ENCODE assay signal across 19 mouse cellular contexts in genomic region chr2:51747675-51748319, GRCm38 (mm10).
DNase-seq lines count a peak whose midpoint lies in the region; ATAC-seq and TF ChIP-seq lines count a peak whose summit lies in the region.
"Had no signal": no experiment of that assay in that cellular context is flagged by ENCODE, and none has a peak within 500 bp of the region (broad histone marks: within the 10 kb centered on the region; RNA-seq: fewer than 3 reads in every experiment).

No protein-coding gene starts in this region.

- H3K9ac ChIP-seq in hindbrain, embryonic 11.5 days (ENCODE audit: low read depth, low read length) = no peak overlapping the region
- no peak overlapping the region for H3K9ac ChIP-seq in midbrain, embryonic 12.5 days (replicated peaks)
- H3K9ac ChIP-seq: liver, postnatal 0 days had no signal

- H3K36me3 ChIP-seq in hindbrain, embryonic 11.5 days (ENCODE audit: control insufficient read depth, insufficient read depth, low read length) = no peaks in the 10 kb centered on the region
- H3K36me3 ChIP-seq in midbrain, embryonic 12.5 days = no peaks in the 10 kb centered on the region
- no peaks in the 10 kb centered on the region for H3K36me3 ChIP-seq in splenic B cell, adult 2 months (ENCODE audit: control insufficient read depth, insufficient read depth, low read length, poor library complexity, severe bottlenecking)
- H3K36me3 ChIP-seq: forebrain, embryonic 10.5 days; limb, embryonic 10.5 days had no signal

- H3K27me3 ChIP-seq in hindbrain, embryonic 11.5 days (ENCODE audit: control insufficient read depth, insufficient read depth, low read length) = no peaks in the 10 kb centered on the region
- H3K27me3 ChIP-seq in midbrain, embryonic 12.5 days = peaks cover 4% of the 10 kb centered on the region
- H3K27me3 ChIP-seq in splenic B cell, adult 2 months (ENCODE audit: control insufficient read depth, insufficient read depth, low read length, poor library complexity, severe bottlenecking) = no peaks in the 10 kb centered on the region
- H3K27me3 ChIP-seq: megakaryocyte, embryonic 14.5 days had no signal

- no peak for TF ChIP-seq CTCF in left cerebral cortex, adult 2 months (IDR thresholded peaks at IDR 0.05)

- WGBS in hindbrain, embryonic 11.5 days = 63% methylated on average over 7 of the region's 7 CpGs
- WGBS in midbrain, embryonic 12.5 days = 53% methylated on average over 7 of the region's 7 CpGs

- peak; percentile 64; the same call in 1 of the 2 replicates for ATAC-seq in hindbrain, embryonic 11.5 days (ENCODE audit: low FRiP score)
- ATAC-seq in midbrain, embryonic 12.5 days (ENCODE audit: low FRiP score, low read depth) = peak; percentile 84
- no peak for ATAC-seq in megakaryocyte-erythroid progenitor cell, adult 5-6 weeks (replicated peaks; ENCODE audit: low FRiP score, low TSS enrichment, poor library complexity, severe bottlenecking)
- no peak for ATAC-seq in megakaryocyte, adult 5-6 weeks (ENCODE audit: poor library complexity, severe bottlenecking)
- ATAC-seq: liver, postnatal 0 days had no signal

- H3K4me2 ChIP-seq in hindbrain, embryonic 11.5 days (replicated peaks; ENCODE audit: low read depth, low read length) = no peak overlapping the region
- H3K4me2 ChIP-seq in midbrain, embryonic 12.5 days (replicated peaks) = no peak overlapping the region

- no peaks in the 10 kb centered on the region for H3K9me3 ChIP-seq in hindbrain, embryonic 11.5 days (ENCODE audit: control insufficient read depth, low read length)
- H3K9me3 ChIP-seq in midbrain, embryonic 12.5 days = 0 out of 2 replicates have a peak, but pooled peaks cover 2% of the 10 kb centered on the region
- H3K9me3 ChIP-seq: forebrain, embryonic 10.5 days; limb, embryonic 10.5 days had no signal

- no peak overlapping the region for H3K4me3 ChIP-seq in left cerebral cortex, adult 2 months
- H3K4me3 ChIP-seq in hindbrain, embryonic 11.5 days (ENCODE audit: low read depth, low read length) = no peak overlapping the region
- no peak overlapping the region for H3K4me3 ChIP-seq in midbrain, embryonic 12.5 days
- H3K4me3 ChIP-seq: forebrain, embryonic 10.5 days; limb, embryonic 10.5 days; megakaryocyte, embryonic 14.5 days had no signal

- intact Hi-C loops in left cerebral cortex, postnatal 4 days (cut with DNase I) = no loop called here
- intact Hi-C loops in left cerebral cortex, adult 2 months (cut with DNase I) = no loop called here

- peak; percentile 48 for DNase-seq in left cerebral cortex, postnatal 4 days
- DNase-seq in left cerebral cortex, adult 2 months (ENCODE audit: extremely low spot score in 1 of 2, low spot score in 2 of 2) = no peak
- peak; percentile 22 for DNase-seq in hindbrain, embryonic 11.5 days (ENCODE audit: low spot score)
- peak; percentile 3 for DNase-seq in splenic B cell, adult 2 months (ENCODE audit: low read depth, low spot score)
- DNase-seq: B cell, adult 2 months; cerebellum, adult 9-10 months; gastrocnemius, postnatal 14 days; heart, adult 18-20 months; heart, postnatal 36 days; kidney, postnatal 36 days; liver, postnatal 0 days; lung, postnatal 14 days; thymus, postnatal 4 days had no signal

- no peak overlapping the region for H3K27ac ChIP-seq in left cerebral cortex, adult 2 months
- no peak overlapping the region for H3K27ac ChIP-seq in hindbrain, embryonic 11.5 days (ENCODE audit: low read depth, low read length)
- H3K27ac ChIP-seq in midbrain, embryonic 12.5 days (replicated peaks) = peak overlapping the region; percentile 54
- H3K27ac ChIP-seq: forebrain, embryonic 10.5 days; limb, embryonic 10.5 days had no signal

- H3K4me1 ChIP-seq in hindbrain, embryonic 11.5 days (replicated peaks; ENCODE audit: control insufficient read depth, insufficient read depth, low read length) = no peaks in the 10 kb centered on the region
- peaks cover 10% of the 10 kb centered on the region; the same call in 1 of the 2 replicates for H3K4me1 ChIP-seq in midbrain, embryonic 12.5 days
- H3K4me1 ChIP-seq: limb, embryonic 10.5 days; megakaryocyte, embryonic 14.5 days had no signal

Comparison
In these comparisons a context has a peak if more than half of its experiments do, and no peak if none do; other contexts are left out.
1. DNase-seq: peak in left cerebral cortex, postnatal 4 days (single experiment), hindbrain, embryonic 11.5 days (single experiment) and splenic B cell, adult 2 months (single experiment); none in left cerebral cortex, adult 2 months (0 of 2).
2. ATAC-seq: peak in hindbrain, embryonic 11.5 days (single experiment) and midbrain, embryonic 12.5 days (single experiment); none in megakaryocyte-erythroid progenitor cell, adult 5-6 weeks (single experiment) and megakaryocyte, adult 5-6 weeks (single experiment).